Mouse (Mus musculus): ENCODE data around the gene Prrt2.
A peak's percentile ranks its signal among the peaks of the same experiment; 100 is the strongest.

Gene Prrt2

GRCm38 (mm10) chr7:127004122-127004875 is 16.7 kb downstream of the Prrt2 start:
- DNase-seq (ENCODE audit: extremely low read depth, low read depth, low spot score): no peak

GRCm38 (mm10) chr7:127003620-127004019 is 17.4 kb downstream of the Prrt2 start:
- no peak for DNase-seq (ENCODE audit: extremely low read depth, low read depth, low spot score)

- no peak for DNase-seq (ENCODE audit: extremely low read depth, low read depth, low spot score)
Measured at GRCm38 (mm10) chr7:126999568-126999967, 21.4 kb downstream of the Prrt2 start.

DNA sequence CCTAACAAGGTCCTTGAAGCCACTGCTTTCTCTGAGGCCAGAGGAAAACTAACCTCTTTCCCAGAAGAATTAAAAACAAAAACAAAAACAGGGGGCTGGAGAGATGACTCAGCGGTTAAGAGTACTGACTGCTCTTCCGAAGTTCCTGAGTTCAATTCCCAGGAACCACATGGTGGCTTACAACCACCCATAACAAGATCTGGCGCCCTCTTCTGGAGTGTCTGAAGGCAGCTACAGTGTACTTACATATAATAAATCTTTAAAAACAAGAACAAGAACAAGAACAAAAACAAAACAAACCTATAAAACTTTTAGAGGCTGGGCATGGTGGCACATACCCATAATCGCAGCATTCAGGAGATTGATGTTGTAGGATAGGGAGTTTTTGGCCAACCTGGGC is 24.6 kb downstream of the Prrt2 start:
- no peak for DNase-seq (ENCODE audit: extremely low read depth, low read depth, low spot score)

DNA sequence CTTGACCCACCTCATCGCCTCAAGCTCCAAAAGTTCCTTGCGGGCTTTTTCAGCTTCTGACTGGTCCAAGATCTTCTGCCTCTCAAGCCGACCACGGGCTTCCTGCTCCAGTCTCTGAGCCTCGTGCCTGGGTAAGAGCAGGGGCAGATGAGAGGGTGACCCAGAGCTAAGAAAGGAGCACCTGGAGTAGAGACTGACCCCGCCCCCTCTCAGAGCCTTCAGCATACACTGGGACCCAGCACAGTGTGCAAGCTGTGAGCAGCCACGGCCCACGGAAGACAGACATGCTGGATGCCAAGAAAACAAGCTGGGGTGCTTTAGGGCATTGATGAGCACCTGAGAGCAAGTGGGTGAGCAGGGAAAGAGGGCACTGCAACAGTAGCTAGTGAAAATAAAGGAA is 32.2 kb downstream of the Prrt2 start:
- DNase-seq (ENCODE audit: extremely low read depth, low read depth, low spot score): no peak

GRCm38 (mm10) chr7:126986319-126986718 is 34.7 kb downstream of the Prrt2 start:
- DNase-seq (ENCODE audit: extremely low read depth, low read depth, low spot score): no peak

DNA sequence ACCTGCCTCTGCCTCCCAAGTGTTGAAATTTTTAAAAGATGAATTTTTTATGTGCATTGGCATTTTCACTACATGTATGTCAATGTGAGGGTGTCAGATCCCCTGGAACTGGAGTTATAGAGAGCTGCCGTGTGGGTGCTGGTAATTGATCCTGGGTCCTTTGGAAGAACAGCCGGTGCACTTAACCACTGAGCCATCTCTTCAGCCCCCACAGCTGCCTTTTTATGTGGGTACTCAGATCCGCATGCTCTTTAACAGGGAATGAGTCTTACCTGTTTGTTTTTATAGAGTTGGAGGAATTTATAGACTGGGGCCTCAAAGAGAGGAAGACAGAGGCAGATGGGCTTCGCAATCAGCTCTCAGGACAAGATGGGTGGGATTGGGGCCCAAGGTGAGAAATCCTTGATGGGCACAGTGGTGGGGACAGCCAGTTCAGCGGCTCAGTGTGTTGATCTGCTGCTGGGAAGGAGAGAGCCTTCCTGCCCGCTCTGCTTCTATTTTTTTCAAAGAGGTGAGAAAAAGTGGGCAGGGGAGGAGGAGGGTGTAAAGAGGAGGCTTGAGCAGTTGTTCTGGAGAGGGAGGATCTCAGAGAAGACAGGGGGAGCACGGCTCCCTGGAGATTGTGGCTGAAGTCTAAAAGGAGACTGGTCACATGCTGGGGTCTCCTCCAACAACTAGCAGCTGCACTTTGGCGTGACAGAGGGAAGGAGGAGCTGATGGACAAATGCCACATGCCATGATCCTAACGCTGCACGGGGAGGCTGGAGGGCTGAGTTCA is 36.2 kb downstream of the Prrt2 start:
- no peak for DNase-seq (ENCODE audit: extremely low read depth, low read depth, low spot score)

GRCm38 (mm10) chr7:126983113-126983512 is 37.9 kb downstream of the Prrt2 start:
- DNase-seq (ENCODE audit: extremely low read depth, low read depth, low spot score): peak; percentile 67

GRCm38 (mm10) chr7:126982054-126982453 is 39.0 kb downstream of the Prrt2 start:
- DNase-seq (ENCODE audit: extremely low read depth, low read depth, low spot score): no peak

DNA sequence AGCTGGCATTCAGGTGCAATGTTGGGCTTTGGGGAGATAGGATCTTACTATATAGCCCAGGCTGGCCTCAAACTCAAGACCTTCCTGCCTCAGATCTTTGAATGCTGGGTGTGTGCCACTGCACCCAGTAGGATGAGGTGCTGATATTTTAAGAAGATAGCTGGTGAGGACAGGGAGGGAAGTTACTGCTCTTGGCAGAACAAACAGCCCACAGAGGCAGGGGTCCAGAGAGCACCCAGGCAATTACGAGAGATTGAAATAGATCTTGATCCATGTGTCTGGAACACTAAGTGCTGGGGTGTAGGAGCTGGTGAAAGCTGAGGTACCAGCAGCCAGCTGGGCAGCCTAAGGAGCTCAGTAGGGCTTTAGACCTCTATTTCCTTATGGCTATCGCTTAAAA is 39.4 kb downstream of the Prrt2 start:
- DNase-seq (ENCODE audit: extremely low read depth, low read depth, low spot score): no peak

- no peak for DNase-seq (ENCODE audit: extremely low read depth, low read depth, low spot score)
Measured at GRCm38 (mm10) chr7:126978841-126979240, 42.2 kb downstream of the Prrt2 start.

DNA sequence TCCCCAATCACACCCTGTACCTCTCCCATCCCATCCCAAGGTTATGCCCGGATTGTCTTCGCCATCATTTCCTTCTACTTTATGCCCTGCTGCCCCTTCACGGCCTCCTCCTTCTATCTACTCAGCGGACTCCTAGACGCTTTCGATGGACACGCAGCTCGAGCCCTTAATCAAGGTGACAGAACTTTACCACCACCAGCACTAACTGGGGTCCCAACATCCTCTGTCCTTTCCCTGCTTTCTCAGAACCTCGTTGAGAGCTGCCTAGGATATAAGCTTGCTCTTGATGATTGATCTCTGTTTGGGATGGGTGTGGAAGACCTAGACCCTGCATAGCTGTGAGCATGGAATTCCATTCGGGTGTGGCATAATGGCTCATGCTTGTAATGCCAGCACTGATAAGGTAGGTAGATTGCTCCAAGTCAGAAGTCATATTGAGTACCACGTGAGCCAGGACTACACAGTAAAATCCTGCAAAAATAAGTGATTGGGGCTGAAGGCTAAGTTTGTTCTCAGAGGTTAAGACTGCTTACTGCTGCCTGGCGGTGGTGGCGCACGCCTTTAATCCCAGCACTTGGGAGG is 44.0 kb downstream of the Prrt2 start:
- DNase-seq (ENCODE audit: extremely low read depth, low read depth, low spot score): no peak

GRCm38 (mm10) chr7:126975950-126976866 is 44.8 kb downstream of the Prrt2 start, which contains the start of gene Cdiptos:
TSS of gene Cdiptos (minus strand) at chr7:126976098.
- DNase-seq (ENCODE audit: extremely low read depth, low read depth, low spot score): no peak

- DNase-seq (ENCODE audit: extremely low read depth, low read depth, low spot score): no peak
Measured at GRCm38 (mm10) chr7:126975893-126975949, 45.3 kb downstream of the Prrt2 start, which contains the start of gene Cdipt. TSS of gene Cdipt (plus strand) at chr7:126975914.

GRCm38 (mm10) chr7:126975493-126975892 is 45.5 kb downstream of the Prrt2 start:
- no peak for DNase-seq (ENCODE audit: extremely low read depth, low read depth, low spot score)

Measured in fat pad, adult 2 months (tissue).